Mouse (Mus musculus): ENCODE measurements around the gene Gcgr.

- TF ChIP-seq CTCF (IDR thresholded peaks at IDR 0.05): no peak
- TF ChIP-seq POLR2A (IDR thresholded peaks at IDR 0.05; ENCODE audit: insufficient read depth, low read depth, low read length): no peak
These were observed 30.6 kb upstream of the Gcgr start for GRCm38 (mm10) chr11:120499894-120500293.

All from heart, adult 2 months (tissue).